Mouse (Mus musculus): ENCODE data around the gene Dnajc30.

DNA sequence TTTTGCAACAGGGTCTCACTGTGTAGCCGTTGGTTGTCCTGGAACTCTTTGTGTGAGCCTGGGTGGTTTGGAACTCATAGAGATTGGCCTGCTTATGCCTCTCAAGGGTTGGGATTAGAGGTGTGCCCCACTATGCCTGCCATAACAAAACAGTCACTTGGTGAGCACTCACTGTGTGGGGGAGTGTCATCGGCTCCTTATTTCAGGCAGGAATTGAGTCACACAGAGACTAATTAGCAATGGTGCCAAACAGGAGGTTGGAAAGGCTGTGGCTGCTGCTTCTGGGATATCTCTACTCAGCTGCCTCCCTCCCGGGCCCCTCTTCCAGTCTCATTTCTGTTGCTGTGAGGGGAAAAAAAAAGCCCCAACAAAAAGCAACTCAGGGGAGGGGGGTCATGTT, 19.4 kb upstream of the Dnajc30 start:
- TF ChIP-seq CTCF (IDR thresholded peaks at IDR 0.05; ENCODE audit: extremely low read depth, insufficient read depth, low read length) (no peak), POLR2A (IDR thresholded peaks at IDR 0.05; ENCODE audit: extremely low read depth, insufficient read depth, low read length) (no peak)

Measured in cortical plate, adult 2 months (tissue).